Mouse (Mus musculus): ENCODE results near the gene Tmem206. TPM values are rescaled to one million over a fixed set of nuclear protein-coding genes. Genes with fewer than 3 reads are reported as not detected.
A peak's percentile ranks its signal among the peaks of the same experiment; 100 is the strongest.

Tmem206 gene
- polyA plus RNA-seq, 2 experiments: 4.1 to 6.3 TPM

- Histone ChIP-seq H3K9ac (replicated peaks) (no peak overlapping the region), H3K36me3 (replicated peaks; ENCODE audit: control insufficient read depth, insufficient read depth, low read depth) (no peaks in the 10 kb centered on the region), H3K4me2 (ENCODE audit: low read depth) (no peak overlapping the region), H3K27me3 (ENCODE audit: control insufficient read depth, insufficient read depth, low read length) (no peaks in the 10 kb centered on the region), H3K4me1 (replicated peaks; ENCODE audit: control insufficient read depth in 2 of 2, insufficient read depth in 2 of 2, low read length in 1 of 2) (no peaks in the 10 kb centered on the region), H3K9me3 (ENCODE audit: control insufficient read depth, low read length) (no peaks in the 10 kb centered on the region), H3K27ac (no peak overlapping the region), H3K4me3 (ENCODE audit: insufficient read depth in 1 of 2, low read depth in 2 of 2, low read length in 2 of 2) (no peak overlapping the region)
- DNase-seq (ENCODE audit: low read depth in 3 of 3, low spot score in 3 of 3) (no peak), ATAC-seq (ENCODE audit: insufficient read depth) (no peak)
- TF ChIP-seq EP300 (IDR thresholded peaks at IDR 0.05; ENCODE audit: low read depth) (no peak), CTCF (IDR thresholded peaks at IDR 0.05; ENCODE audit: low read depth) (peak; percentile 69)
- WGBS (ENCODE audit: insufficient replicate concordance): 45% methylated on average over 11 of the region's 11 CpGs
Measured at GRCm38 (mm10) chr1:191299215-191299942, 26.3 kb upstream of the Tmem206 start.

- H3K27me3 ChIP-seq (ENCODE audit: control insufficient read depth, insufficient read depth, low read length): no peaks in the 10 kb centered on the region
- WGBS (ENCODE audit: insufficient replicate concordance): 29% methylated on average over 4 of the region's 4 CpGs
- H3K4me1 ChIP-seq (replicated peaks; ENCODE audit: control insufficient read depth in 2 of 2, insufficient read depth in 2 of 2, low read length in 1 of 2): no peaks in the 10 kb centered on the region
- no peaks in the 10 kb centered on the region for H3K36me3 ChIP-seq (replicated peaks; ENCODE audit: control insufficient read depth, insufficient read depth, low read depth)
- TF ChIP-seq EP300 (IDR thresholded peaks at IDR 0.05; ENCODE audit: low read depth): no peak
- TF ChIP-seq CTCF (IDR thresholded peaks at IDR 0.05; ENCODE audit: low read depth): no peak
- no peak overlapping the region for H3K4me3 ChIP-seq (ENCODE audit: insufficient read depth in 1 of 2, low read depth in 2 of 2, low read length in 2 of 2)
- H3K9me3 ChIP-seq (ENCODE audit: control insufficient read depth, low read length): no peaks in the 10 kb centered on the region
- H3K4me2 ChIP-seq (ENCODE audit: low read depth): no peak overlapping the region
- H3K9ac ChIP-seq (replicated peaks): no peak overlapping the region
- H3K27ac ChIP-seq: no peak overlapping the region
- no peak for DNase-seq (ENCODE audit: low read depth in 3 of 3, low spot score in 3 of 3)
- no peak for ATAC-seq (ENCODE audit: insufficient read depth)
Measured at GRCm38 (mm10) chr1:191301903-191302302, 23.8 kb upstream of the Tmem206 start.

GRCm38 (mm10) chr1:191303736-191304135 is 22.0 kb upstream of the Tmem206 start:
- Histone ChIP-seq H3K27ac (no peak overlapping the region), H3K9ac (replicated peaks) (no peak overlapping the region), H3K36me3 (replicated peaks; ENCODE audit: control insufficient read depth, insufficient read depth, low read depth) (no peaks in the 10 kb centered on the region), H3K4me2 (ENCODE audit: low read depth) (no peak overlapping the region), H3K4me1 (replicated peaks; ENCODE audit: control insufficient read depth in 2 of 2, insufficient read depth in 2 of 2, low read length in 1 of 2) (no peaks in the 10 kb centered on the region), H3K4me3 (ENCODE audit: insufficient read depth in 1 of 2, low read depth in 2 of 2, low read length in 2 of 2) (no peak overlapping the region), H3K27me3 (ENCODE audit: control insufficient read depth, insufficient read depth, low read length) (no peaks in the 10 kb centered on the region), H3K9me3 (ENCODE audit: control insufficient read depth, low read length) (no peaks in the 10 kb centered on the region)
- TF ChIP-seq EP300 (IDR thresholded peaks at IDR 0.05; ENCODE audit: low read depth) (no peak), CTCF (IDR thresholded peaks at IDR 0.05; ENCODE audit: low read depth) (no peak)
- WGBS (ENCODE audit: insufficient replicate concordance): 67% methylated on average over 3 of the region's 3 CpGs
- DNase-seq (ENCODE audit: low read depth in 3 of 3, low spot score in 3 of 3) (no peak), ATAC-seq (ENCODE audit: insufficient read depth) (no peak)

GRCm38 (mm10) chr1:191304216-191304615 is 21.5 kb upstream of the Tmem206 start:
- H3K4me2 ChIP-seq (ENCODE audit: low read depth): no peak overlapping the region
- no peak overlapping the region for H3K4me3 ChIP-seq (ENCODE audit: insufficient read depth in 1 of 2, low read depth in 2 of 2, low read length in 2 of 2)
- H3K27ac ChIP-seq: no peak overlapping the region
- no peaks in the 10 kb centered on the region for H3K9me3 ChIP-seq (ENCODE audit: control insufficient read depth, low read length)
- 59% methylated on average over 6 of the region's 6 CpGs for WGBS (ENCODE audit: insufficient replicate concordance)
- no peak for DNase-seq (ENCODE audit: low read depth in 3 of 3, low spot score in 3 of 3)
- H3K27me3 ChIP-seq (ENCODE audit: control insufficient read depth, insufficient read depth, low read length): no peaks in the 10 kb centered on the region
- H3K4me1 ChIP-seq (replicated peaks; ENCODE audit: control insufficient read depth in 2 of 2, insufficient read depth in 2 of 2, low read length in 1 of 2): no peaks in the 10 kb centered on the region
- H3K36me3 ChIP-seq (replicated peaks; ENCODE audit: control insufficient read depth, insufficient read depth, low read depth): no peaks in the 10 kb centered on the region
- H3K9ac ChIP-seq (replicated peaks): no peak overlapping the region
- no peak for ATAC-seq (ENCODE audit: insufficient read depth)
- TF ChIP-seq CTCF (IDR thresholded peaks at IDR 0.05; ENCODE audit: low read depth) (no peak), EP300 (IDR thresholded peaks at IDR 0.05; ENCODE audit: low read depth) (no peak)

GRCm38 (mm10) chr1:191305610-191306009 is 20.1 kb upstream of the Tmem206 start:
- H3K4me2 ChIP-seq (ENCODE audit: low read depth): no peak overlapping the region
- H3K27me3 ChIP-seq (ENCODE audit: control insufficient read depth, insufficient read depth, low read length): no peaks in the 10 kb centered on the region
- WGBS (ENCODE audit: insufficient replicate concordance): 65% methylated on average over 7 of the region's 7 CpGs
- no peak for DNase-seq (ENCODE audit: low read depth in 3 of 3, low spot score in 3 of 3)
- peak; percentile 65 for TF ChIP-seq CTCF (IDR thresholded peaks at IDR 0.05; ENCODE audit: low read depth)
- no peak for TF ChIP-seq EP300 (IDR thresholded peaks at IDR 0.05; ENCODE audit: low read depth)
- no peaks in the 10 kb centered on the region for H3K36me3 ChIP-seq (replicated peaks; ENCODE audit: control insufficient read depth, insufficient read depth, low read depth)
- H3K9ac ChIP-seq (replicated peaks): no peak overlapping the region
- no peak overlapping the region for H3K4me3 ChIP-seq (ENCODE audit: insufficient read depth in 1 of 2, low read depth in 2 of 2, low read length in 2 of 2)
- no peak for ATAC-seq (ENCODE audit: insufficient read depth)
- H3K9me3 ChIP-seq (ENCODE audit: control insufficient read depth, low read length): no peaks in the 10 kb centered on the region
- no peak overlapping the region for H3K27ac ChIP-seq
- H3K4me1 ChIP-seq (replicated peaks; ENCODE audit: control insufficient read depth in 2 of 2, insufficient read depth in 2 of 2, low read length in 1 of 2): no peaks in the 10 kb centered on the region

Data from liver, embryonic 14.5 days (tissue).